Mouse (Mus musculus): ENCODE measurements at regions not wholly inside any gene's neighbourhood (a gene's known extent, or its start where the extent isn't known, plus 50 kb on each side); places are given as distances from the start of the nearest gene placed in this dataset.
"Not testable (repeated sequence)": the region's sequence is repeated elsewhere in the genome, so short reads cannot be mapped to it uniquely, and the experiment has no call there.

- no peaks in the 10 kb centered on the region for H3K27me3 ChIP-seq (ENCODE audit: control insufficient read depth, insufficient read depth, low read length, poor library complexity, severe bottlenecking)
Measured at GRCm38 (mm10) chr3:134330943-134331342, 94.7 kb downstream of the Cxxc4 start.

DNA sequence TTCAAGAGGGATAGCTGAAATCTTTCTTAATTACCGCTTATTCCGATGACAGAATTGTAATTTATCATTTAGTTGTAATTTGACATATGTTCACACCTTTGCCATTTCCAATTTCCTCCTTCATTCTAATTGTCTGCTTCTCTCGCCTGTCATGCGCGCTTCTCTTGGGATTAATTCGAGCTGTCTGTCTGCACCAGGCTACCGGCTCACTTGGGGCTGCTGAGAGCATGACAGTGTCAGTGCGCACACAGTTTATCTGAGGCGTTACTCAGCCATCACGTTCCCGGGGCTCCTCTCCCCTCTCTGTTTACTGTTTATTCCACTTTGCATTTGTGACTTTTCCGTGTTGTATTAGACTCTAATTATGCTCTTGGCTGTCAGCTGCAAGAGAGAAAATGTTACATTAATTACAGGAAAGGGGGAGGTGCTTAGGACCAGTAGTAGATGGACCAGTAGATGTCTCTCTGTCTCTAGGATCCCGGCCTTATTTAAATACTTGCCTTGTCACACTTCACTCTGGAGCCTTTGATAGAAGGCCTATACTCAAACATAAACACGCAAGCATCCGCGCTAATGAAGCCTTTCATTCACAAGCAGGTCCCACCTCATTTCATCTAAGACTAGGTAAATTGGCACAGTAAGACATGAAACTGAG lies 95.3 kb downstream of the Cxxc4 start:
- Histone ChIP-seq H3K27me3 (ENCODE audit: control insufficient read depth, insufficient read depth, low read length, poor library complexity, severe bottlenecking) (no peaks in the 10 kb centered on the region), H3K36me3 (ENCODE audit: control insufficient read depth, insufficient read depth, low read length, poor library complexity, severe bottlenecking) (no peaks in the 10 kb centered on the region)
- DNase-seq (ENCODE audit: low read depth, low spot score), result no peak

More at GRCm38 (mm10) chr3:134330943-134331342, 94.7 kb downstream of the Cxxc4 start:
- no peaks in the 10 kb centered on the region for H3K36me3 ChIP-seq (ENCODE audit: control insufficient read depth, insufficient read depth, low read length, poor library complexity, severe bottlenecking)
- DNase-seq (ENCODE audit: low read depth, low spot score), result no peak

GRCm38 (mm10) chr3:134339093-134339695 lies 102.9 kb downstream of the Cxxc4 start:
- peak; percentile 4 for DNase-seq (ENCODE audit: low read depth, low spot score)
- H3K27me3 ChIP-seq (ENCODE audit: control insufficient read depth, insufficient read depth, low read length, poor library complexity, severe bottlenecking); H3K36me3 ChIP-seq (ENCODE audit: control insufficient read depth, insufficient read depth, low read length, poor library complexity, severe bottlenecking): not testable (repeated sequence)

- no peak for DNase-seq (ENCODE audit: low read depth, low spot score)
- H3K36me3 ChIP-seq (ENCODE audit: control insufficient read depth, insufficient read depth, low read length, poor library complexity, severe bottlenecking), result no peaks in the 10 kb centered on the region
- H3K27me3 ChIP-seq (ENCODE audit: control insufficient read depth, insufficient read depth, low read length, poor library complexity, severe bottlenecking), result no peaks in the 10 kb centered on the region
Measured at GRCm38 (mm10) chr3:134365948-134366347, 129.7 kb downstream of the Cxxc4 start.

DNA sequence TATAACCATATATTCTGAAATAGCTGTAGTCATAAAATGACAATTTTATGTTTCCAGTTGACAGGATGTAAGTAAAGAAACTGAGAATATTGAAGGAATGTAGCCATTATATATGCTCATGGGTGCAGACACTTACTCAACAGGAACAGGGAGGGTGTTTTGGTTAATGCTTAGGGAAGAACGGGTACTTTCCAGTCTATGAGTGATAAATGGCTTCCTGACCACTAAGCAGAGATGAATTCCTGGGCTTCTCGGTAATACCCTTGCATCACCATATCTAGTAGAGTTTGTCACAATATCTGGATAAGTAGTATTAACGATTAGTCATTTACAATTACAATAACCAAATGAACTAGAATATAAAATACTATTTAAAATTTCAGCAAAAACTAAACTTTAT lies 130.5 kb downstream of the Cxxc4 start:
- DNase-seq (ENCODE audit: low read depth, low spot score), result no peak
- H3K36me3 ChIP-seq (ENCODE audit: control insufficient read depth, insufficient read depth, low read length, poor library complexity, severe bottlenecking), result no peaks in the 10 kb centered on the region
- no peaks in the 10 kb centered on the region for H3K27me3 ChIP-seq (ENCODE audit: control insufficient read depth, insufficient read depth, low read length, poor library complexity, severe bottlenecking)

DNA sequence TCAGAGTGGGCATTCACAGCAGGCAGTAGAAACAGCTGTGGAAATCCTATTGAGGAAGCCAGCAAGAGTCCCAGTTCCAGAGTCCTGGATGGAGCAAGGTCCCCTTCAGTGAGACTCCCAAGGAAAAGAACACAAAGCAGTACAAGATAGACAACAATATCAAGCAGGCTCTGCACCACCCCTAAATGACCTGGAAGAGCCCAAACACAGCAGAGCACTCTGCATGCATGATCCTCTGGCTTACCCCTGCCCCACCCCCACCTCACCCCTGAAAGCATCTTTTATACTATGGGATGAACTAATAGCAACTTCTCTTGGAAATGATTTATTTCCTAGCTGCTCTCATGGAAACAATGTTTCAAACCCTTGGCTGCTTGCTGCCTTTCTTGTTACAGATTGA lies 132.3 kb downstream of the Cxxc4 start:
- no peak for DNase-seq (ENCODE audit: low read depth, low spot score)
- H3K36me3 ChIP-seq (ENCODE audit: control insufficient read depth, insufficient read depth, low read length, poor library complexity, severe bottlenecking), result no peaks in the 10 kb centered on the region
- H3K27me3 ChIP-seq (ENCODE audit: control insufficient read depth, insufficient read depth, low read length, poor library complexity, severe bottlenecking), result no peaks in the 10 kb centered on the region

DNA sequence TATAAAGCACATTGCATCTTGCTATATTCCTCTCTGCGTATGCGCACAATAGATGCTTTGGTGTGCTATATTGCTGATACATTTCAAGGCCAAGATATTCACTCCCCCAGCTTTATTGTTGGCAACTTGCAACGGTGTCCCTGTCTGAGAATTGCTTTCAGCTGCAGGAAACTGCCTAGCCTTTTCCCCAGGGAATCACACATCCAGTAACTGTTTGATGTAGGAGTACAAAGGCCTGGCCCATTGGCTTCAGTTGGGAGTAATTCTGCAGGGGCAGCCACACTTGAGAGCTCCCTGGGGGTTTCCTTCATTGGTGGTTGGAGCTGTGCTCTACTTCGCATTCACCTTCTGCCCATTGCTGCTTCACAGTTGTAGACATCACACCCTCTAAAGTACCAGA lies 132.8 kb downstream of the Cxxc4 start:
- no peak for DNase-seq (ENCODE audit: low read depth, low spot score)

GRCm38 (mm10) chr3:134379549-134379948 lies 143.3 kb downstream of the Cxxc4 start:
- H3K36me3 ChIP-seq (ENCODE audit: control insufficient read depth, insufficient read depth, low read length, poor library complexity, severe bottlenecking), result no peaks in the 10 kb centered on the region
- no peaks in the 10 kb centered on the region for H3K27me3 ChIP-seq (ENCODE audit: control insufficient read depth, insufficient read depth, low read length, poor library complexity, severe bottlenecking)
- no peak for DNase-seq (ENCODE audit: low read depth, low spot score)

More for the DNA sequence above, 132.8 kb downstream of the Cxxc4 start:
- H3K36me3 ChIP-seq (ENCODE audit: control insufficient read depth, insufficient read depth, low read length, poor library complexity, severe bottlenecking), result no peaks in the 10 kb centered on the region
- no peaks in the 10 kb centered on the region for H3K27me3 ChIP-seq (ENCODE audit: control insufficient read depth, insufficient read depth, low read length, poor library complexity, severe bottlenecking)

- DNase-seq (ENCODE audit: low read depth, low spot score), result no peak
- Histone ChIP-seq H3K27me3 (ENCODE audit: control insufficient read depth, insufficient read depth, low read length, poor library complexity, severe bottlenecking) (no peaks in the 10 kb centered on the region), H3K36me3 (ENCODE audit: control insufficient read depth, insufficient read depth, low read length, poor library complexity, severe bottlenecking) (no peaks in the 10 kb centered on the region)
Measured at GRCm38 (mm10) chr3:134390472-134391336, 154.4 kb downstream of the Cxxc4 start.

DNA sequence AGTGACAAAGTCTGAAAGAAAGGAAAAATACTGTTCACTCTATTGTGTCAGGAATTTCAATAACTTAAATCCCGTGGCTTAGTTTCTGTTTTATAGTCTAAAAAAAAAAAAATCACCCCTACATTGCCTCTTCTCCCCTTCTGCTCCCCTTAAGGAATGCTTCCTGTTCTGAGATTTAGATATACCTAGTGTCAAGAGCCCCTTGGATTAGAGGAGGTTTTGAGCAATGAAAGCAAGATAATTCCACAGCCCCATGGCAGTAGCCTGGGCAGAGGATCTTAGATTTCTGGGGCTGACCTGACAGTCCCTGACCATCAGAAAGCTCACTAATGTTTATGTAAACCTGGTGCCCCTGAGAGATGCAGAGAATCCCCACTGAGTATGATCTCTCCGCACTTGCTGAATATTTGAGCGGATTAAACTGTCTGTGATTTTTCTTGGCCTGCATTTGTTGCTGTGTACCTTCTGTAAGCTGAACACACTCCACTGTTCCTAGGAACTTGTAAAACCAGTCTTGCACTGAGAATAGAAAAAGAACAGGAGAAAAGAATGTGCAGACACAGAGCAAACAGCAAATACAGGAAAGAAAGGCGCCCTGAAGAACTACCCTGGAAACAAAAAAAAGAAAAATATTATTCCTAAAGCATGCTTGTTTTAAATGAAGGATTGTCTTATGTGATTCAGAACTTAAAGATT lies 164.3 kb downstream of the Cxxc4 start:
- H3K27me3 ChIP-seq (ENCODE audit: control insufficient read depth, insufficient read depth, low read length, poor library complexity, severe bottlenecking), result no peaks in the 10 kb centered on the region
- DNase-seq (ENCODE audit: low read depth, low spot score), result no peak
- no peaks in the 10 kb centered on the region for H3K36me3 ChIP-seq (ENCODE audit: control insufficient read depth, insufficient read depth, low read length, poor library complexity, severe bottlenecking)

GRCm38 (mm10) chr3:134415606-134416328 lies 179.5 kb downstream of the Cxxc4 start:
- H3K27me3 ChIP-seq (ENCODE audit: control insufficient read depth, insufficient read depth, low read length, poor library complexity, severe bottlenecking), result no peaks in the 10 kb centered on the region
- no peak for DNase-seq (ENCODE audit: low read depth, low spot score)

DNA sequence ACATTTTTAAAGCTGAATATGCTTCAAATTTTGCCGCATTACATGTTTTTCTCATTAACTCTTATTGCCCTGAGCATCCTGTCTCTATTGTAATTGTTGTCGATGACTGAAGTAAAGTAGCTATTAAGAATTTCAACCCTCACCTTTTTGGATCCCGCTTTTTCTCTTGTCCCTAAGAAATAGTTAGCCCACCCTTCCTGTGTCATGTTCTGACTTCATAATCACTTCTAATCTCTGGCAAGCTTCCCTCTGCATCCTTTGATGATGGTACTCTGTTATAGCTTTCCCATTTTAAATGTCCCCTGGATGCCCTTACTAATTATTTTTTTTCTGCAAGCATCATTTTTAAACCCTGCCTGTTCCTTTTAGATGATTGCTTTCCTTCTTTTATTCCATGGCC lies 191.3 kb downstream of the Cxxc4 start:
- no peak for DNase-seq (ENCODE audit: low read depth, low spot score)
- Histone ChIP-seq H3K36me3 (ENCODE audit: control insufficient read depth, insufficient read depth, low read length, poor library complexity, severe bottlenecking) (no peaks in the 10 kb centered on the region), H3K27me3 (ENCODE audit: control insufficient read depth, insufficient read depth, low read length, poor library complexity, severe bottlenecking) (no peaks in the 10 kb centered on the region)

More at GRCm38 (mm10) chr3:134415606-134416328, 179.5 kb downstream of the Cxxc4 start:
- H3K36me3 ChIP-seq (ENCODE audit: control insufficient read depth, insufficient read depth, low read length, poor library complexity, severe bottlenecking), result no peaks in the 10 kb centered on the region

- Histone ChIP-seq H3K36me3 (ENCODE audit: control insufficient read depth, insufficient read depth, low read length, poor library complexity, severe bottlenecking) (no peaks in the 10 kb centered on the region), H3K27me3 (ENCODE audit: control insufficient read depth, insufficient read depth, low read length, poor library complexity, severe bottlenecking) (no peaks in the 10 kb centered on the region)
- no peak for DNase-seq (ENCODE audit: low read depth, low spot score)
Measured at GRCm38 (mm10) chr3:134466611-134467010, 230.3 kb downstream of the Cxxc4 start.

DNA sequence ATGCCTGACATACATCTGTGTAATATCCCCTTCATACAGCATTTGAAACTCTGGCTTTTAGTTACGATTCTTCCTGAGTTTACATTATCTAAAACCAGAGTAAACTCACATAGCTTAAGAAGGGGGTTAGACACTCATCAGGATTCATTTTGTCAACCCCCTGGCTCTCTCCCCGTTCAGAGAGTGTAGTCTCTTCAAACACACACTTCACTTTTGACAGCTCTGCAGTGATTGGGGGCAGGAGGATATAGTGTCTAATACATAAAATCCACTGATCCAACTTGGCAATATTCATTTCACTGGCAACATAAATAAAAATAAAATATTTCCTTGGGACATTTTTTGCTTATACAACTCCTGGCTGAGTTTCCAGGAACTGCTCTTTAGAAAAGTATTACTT lies 251.0 kb downstream of the Cxxc4 start:
- no peak for DNase-seq (ENCODE audit: low read depth, low spot score)
- H3K36me3 ChIP-seq (ENCODE audit: control insufficient read depth, insufficient read depth, low read length, poor library complexity, severe bottlenecking), result no peaks in the 10 kb centered on the region

More for the DNA sequence above, 251.0 kb downstream of the Cxxc4 start:
- no peaks in the 10 kb centered on the region for H3K27me3 ChIP-seq (ENCODE audit: control insufficient read depth, insufficient read depth, low read length, poor library complexity, severe bottlenecking)
